Mouse (Mus musculus): ENCODE results near the gene Espl1.

Gene Espl1

DNA sequence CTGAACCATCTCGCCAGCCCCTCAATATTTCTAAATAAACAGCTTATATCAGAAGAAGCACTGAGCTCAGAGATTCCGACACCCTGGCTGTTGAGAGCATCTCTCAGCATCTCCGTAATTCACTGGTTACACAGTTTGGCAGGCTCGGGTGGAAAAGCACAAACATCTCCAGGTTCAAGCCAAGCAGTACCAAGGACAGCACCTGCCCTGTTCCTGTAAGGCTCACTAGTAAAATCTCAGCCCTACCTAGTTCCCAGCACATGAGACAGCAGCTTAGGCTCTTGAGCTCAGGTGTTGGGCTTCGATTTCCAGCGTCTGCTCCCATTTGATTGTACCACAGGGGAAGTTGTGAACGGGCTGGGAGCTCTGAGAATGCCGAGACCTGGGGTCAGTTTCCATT lies 39.2 kb downstream of the Espl1 start:
- DNase-seq (ENCODE audit: low read depth, low spot score) = no peak

DNA sequence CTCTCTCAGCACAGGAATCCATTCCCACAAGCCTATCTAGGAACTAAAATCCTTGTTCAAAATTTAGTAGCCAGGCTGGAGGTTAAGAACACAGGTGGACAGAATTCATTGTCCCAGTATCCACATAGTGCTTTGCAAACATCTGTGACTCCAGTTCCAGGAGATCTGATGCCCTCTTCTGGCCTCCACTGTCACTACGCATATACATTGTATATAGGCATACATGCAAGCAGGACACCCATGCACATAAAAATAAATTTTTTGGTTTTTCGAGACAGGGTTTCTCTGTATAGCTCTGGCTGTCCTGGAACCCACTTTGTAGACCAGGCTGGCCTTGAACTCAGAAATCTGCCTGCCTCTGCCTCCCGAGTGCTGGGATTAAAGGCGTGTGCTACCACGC lies 39.9 kb downstream of the Espl1 start:
- peak; percentile 35 for DNase-seq (ENCODE audit: low read depth, low spot score)

- no peak for DNase-seq (ENCODE audit: low read depth, low spot score)
Observed at GRCm38 (mm10) chr15:102336946-102337345, 40.9 kb downstream of the Espl1 start.

DNA sequence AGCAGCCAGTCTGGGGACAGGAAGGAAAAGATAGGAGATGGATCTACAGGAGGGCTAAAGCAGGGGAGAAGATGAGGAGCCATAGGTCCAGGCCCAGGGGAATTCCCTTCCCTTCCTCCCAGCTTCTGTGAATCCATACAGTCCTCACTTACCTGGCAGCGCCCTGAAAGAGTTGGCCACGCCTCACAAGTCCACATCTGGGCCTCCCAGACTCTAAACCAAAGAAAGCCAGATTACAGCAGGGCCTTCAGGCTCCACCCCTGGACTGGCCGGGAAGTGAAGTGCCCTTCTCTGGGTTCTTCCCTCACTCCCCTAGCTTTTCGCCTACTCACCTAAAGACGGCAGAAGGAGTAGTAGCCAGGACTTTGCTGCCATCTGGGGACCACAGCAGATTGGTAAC lies 43.5 kb downstream of the Espl1 start:
- DNase-seq (ENCODE audit: low read depth, low spot score) = no peak

GRCm38 (mm10) chr15:102341580-102341979 lies 45.5 kb downstream of the Espl1 start:
- DNase-seq (ENCODE audit: low read depth, low spot score) = peak; percentile 73

DNA sequence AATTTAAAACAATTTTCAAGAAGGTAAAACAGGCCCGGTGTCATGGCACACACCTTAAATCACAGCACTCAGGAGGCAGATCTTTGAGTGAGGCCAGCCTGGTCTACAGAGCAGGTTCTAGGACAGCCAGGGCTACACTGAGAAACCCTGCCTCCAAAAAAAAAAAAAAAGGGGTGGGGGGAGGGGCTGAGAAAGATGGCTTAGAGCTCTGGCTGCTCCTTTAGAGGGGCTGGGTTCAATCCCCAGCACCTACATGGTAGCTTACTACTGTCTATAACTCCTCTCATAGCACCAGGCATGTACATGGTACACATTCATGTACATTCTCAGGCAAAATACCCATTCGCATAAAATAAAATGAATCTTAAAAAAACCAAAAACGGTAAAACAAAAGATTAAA lies 48.4 kb downstream of the Espl1 start:
- no peak for DNase-seq (ENCODE audit: low read depth, low spot score)

DNA sequence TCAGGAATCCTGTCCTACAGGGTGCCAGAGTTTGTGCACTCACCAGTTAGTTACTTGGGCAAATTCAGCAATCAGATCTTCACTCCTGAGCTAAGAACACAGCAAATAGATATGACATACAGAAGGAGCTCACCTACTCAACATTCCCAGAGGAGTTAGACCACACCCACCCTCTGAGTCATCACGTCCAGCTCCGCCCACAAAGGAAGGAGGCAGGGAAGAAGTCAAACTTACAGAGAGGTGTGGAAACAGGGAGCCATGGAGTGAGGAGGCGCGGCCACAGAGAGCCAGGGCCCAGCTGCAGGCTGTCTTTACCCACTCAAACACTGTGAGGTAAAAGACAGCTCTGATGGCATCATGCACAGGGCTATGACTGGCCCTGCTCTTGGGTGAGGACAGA lies 50.4 kb downstream of the Espl1 start:
- DNase-seq (ENCODE audit: low read depth, low spot score) = no peak

DNA sequence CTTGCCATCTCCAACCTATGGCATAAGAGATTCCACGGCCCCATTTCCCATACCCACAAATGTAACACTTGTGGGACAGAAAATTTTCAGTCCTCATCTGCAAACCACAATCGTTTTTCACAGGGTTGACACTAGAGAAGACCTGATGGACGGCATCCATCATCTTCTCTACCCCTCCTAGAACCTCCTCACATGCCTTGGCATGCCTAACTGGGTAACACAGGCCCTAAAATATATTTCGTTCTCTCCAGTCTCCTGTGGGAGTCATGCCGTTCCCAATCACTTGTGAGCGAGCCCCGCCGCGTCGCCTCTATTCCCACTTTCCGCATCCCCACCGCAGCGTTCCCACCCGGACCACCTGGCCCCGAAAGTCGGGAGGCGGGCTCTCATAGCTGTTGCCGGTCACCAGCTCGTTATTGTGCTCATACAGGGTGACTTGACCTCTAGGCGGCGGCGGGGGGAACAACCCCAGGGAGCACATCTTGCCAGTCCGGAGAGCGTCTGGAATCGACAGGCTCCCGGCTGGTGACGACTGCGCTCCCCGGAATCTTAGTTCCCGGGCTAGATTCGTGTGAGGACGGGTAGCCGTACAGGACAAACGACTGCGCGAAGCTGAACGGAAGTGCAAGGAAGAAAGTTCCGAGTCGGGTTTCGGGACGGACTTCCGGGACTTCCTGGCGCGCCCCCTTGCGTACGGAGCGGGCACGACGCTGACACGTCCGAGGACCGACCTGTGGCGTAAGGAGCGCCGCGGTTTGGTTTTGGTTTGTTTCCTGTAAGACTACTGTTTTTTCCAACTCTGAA lies 54.3 kb downstream of the Espl1 start, which contains the start of gene Aaas:
Aaas (minus strand) TSS at position 634 of the 804 bp plus-strand sequence.
- peak; percentile 96 for DNase-seq (ENCODE audit: low read depth, low spot score)

DNA sequence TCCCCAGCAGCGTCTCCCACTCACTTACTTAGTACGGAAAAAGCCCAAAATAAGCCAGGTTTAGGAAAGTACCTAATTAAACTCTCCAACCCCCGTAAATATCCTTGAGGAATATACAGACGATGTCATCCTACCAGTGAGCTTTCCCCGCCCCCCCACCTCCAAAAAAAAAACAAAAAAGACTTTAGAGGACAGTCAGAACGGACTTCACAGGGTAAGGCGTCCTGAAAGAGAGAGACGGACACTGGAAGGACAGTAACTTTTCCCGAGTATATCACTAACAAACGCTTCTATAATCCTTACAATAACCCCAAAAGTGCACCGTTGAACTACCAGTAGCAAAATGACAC lies 54.9 kb downstream of the Espl1 start:
- DNase-seq (ENCODE audit: low read depth, low spot score) = no peak

- DNase-seq (ENCODE audit: low read depth, low spot score) = peak; percentile 54
Observed at GRCm38 (mm10) chr15:102352177-102352576, 56.1 kb downstream of the Espl1 start.

GRCm38 (mm10) chr15:102353986-102354385 lies 57.9 kb downstream of the Espl1 start:
- peak; percentile 35 for DNase-seq (ENCODE audit: low read depth, low spot score)

- DNase-seq (ENCODE audit: low read depth, low spot score) = no peak
Observed at GRCm38 (mm10) chr15:102355134-102355870, 59.2 kb downstream of the Espl1 start.

DNA sequence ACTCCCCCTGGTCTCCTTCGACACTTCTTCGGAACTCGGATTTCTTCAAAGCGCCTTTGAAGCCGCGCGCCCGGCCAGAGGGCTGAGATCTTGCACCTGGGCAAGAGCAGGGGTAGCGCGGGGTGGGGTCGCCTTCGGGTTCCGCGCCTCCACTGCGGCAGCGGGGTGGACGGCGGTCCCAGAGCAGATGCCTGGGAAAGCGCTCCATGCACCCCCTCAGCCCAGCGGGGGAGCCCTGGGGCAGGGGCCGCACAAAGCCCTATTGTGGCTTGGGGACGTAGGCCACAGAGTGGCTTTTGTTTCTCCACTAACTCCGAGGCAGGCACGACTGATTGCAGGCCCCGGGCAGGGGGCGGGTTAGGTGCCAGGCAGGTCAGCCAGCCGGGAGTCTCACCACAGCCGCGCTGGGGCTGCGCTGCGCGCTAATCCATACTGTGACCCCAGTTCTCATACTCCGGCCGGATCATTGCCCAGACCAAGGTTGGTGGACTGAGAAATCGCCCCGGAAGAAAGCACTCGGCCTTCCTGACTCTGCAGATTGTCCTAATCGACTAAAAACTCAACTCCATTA lies 59.9 kb downstream of the Espl1 start:
- no peak for DNase-seq (ENCODE audit: low read depth, low spot score)

DNA sequence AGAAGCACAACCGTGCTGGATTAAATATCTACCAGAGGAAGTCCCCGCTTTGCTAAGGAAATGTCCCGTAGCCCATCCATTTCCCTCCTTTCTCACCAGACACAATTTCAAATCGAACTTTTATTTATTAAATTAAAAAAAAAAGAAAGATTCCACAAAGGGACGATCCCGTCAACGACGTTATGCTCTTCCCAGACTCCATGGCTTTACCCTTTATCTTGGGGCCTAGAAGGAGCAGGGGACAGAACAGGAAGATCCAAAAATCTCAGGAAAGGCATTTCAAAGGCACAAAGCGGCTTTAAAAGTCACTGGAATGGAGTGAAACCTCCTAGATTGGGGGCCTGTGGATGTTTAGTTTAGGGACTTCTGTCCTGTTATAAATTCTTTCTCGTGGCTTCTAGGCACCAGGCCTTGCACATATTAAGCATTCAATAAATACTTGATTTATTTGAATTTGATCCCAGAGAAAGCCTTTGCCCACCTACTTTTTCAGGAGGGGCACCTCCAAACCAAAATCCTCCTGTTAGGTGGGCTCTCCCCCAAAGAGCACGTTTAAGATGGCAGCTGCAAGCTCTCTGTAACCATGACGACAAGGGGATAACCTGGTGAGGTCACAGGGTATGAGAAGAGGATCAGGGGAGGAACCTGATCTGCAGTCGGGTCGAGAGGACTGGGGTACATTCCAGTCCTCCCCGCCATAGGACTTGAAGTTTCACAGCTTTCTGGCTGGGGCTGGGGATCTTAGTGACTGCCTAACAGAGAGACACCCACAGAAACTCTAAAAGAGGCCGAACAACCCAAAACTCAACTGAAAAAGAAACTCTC lies 60.6 kb downstream of the Espl1 start:
- no peak for DNase-seq (ENCODE audit: low read depth, low spot score)

DNA sequence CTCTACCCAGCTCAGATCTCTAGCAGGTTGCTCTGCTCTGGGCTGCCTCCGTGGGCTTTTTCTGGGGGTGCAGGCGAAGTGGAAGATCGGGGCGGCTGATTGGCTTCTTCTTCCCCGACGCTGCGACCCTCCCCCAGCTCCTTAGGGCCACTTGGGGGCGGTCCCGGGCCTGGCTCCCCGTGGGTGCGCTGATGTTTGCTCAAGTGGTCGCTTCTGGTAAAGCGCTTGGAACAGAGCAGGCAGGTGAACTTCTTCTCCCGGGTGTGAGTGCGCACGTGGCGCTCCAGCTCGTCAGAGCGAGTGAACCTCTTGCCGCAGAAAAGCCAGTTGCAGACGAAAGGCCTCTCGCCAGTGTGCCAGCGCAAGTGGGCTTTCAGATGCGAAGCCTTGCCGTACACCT lies 62.1 kb downstream of the Espl1 start:
- DNase-seq (ENCODE audit: low read depth, low spot score) = no peak

- DNase-seq (ENCODE audit: low read depth, low spot score) = no peak
Observed at GRCm38 (mm10) chr15:102358834-102359233, 62.8 kb downstream of the Espl1 start.

- no peak for DNase-seq (ENCODE audit: low read depth, low spot score)
Observed at GRCm38 (mm10) chr15:102362648-102363047, 66.6 kb downstream of the Espl1 start.

- DNase-seq (ENCODE audit: low read depth, low spot score) = no peak
Observed at GRCm38 (mm10) chr15:102364678-102365077, 68.6 kb downstream of the Espl1 start.

DNA sequence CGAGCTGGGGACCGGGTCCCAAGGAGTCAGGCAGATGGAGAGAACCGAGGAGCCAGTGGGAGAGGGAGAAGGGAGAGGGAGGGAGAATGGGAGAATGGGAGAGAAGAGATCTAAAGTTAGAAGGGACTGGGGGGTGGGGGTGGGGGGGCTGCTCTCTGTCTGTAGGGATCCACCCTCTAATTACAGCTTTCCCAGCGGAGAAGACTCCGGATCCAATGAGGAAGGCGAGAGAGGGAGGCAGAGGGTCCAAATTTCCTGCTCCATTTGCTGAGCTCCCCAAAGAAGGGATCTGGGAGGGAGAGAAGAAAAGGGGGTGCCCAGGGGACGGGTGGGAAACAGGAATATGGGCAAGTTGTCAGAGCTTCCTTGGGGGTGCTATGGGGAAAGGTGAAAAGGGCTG lies 70.2 kb downstream of the Espl1 start:
- no peak for DNase-seq (ENCODE audit: low read depth, low spot score)

DNA sequence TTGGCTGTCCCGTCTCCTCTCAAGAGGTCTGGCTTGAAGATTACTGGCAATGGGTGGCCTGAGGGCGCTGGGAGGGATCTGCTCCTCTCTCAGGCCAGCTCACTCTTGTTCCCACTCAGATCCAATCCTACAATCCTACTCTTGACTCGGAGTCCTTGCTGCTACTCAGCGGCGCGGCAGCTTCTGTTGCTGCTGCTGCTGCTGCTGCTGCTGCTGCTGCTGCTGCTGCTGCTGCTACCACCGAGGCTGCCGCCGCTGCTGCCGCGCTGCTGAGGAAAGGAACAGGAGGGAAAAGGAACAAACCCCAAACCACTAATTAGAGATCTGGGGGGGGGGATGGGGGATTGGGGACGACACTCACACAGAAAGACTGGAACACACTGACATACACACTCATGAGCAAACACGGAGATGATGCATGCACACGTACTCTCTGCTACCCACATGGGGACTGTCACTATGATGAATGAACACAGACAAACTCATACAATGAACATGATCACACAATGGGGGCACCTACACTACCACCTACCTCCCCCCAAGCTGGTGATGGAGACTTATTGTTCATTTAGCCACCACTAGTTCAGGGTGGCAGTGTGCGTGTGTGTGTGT lies 70.8 kb downstream of the Espl1 start, which contains the start of gene Sp7:
Sp7 (minus strand) TSS at position 450 of the 612 bp plus-strand sequence.
- DNase-seq (ENCODE audit: low read depth, low spot score) = no peak

- no peak for DNase-seq (ENCODE audit: low read depth, low spot score)
Observed at GRCm38 (mm10) chr15:102369972-102370371, 73.9 kb downstream of the Espl1 start.
